Mouse (Mus musculus) layer of hippocampus, adult 18-20 months (tissue): ENCODE measurements around the gene Smg7. TPM values are rescaled to one million over a fixed set of nuclear protein-coding genes. Genes with fewer than 3 reads are reported as not detected.

ENCODE experiments used
- DNase-seq, 2 experiments: peaks; one replicate each; pipeline ENCODE4 v3.0.0; 2022; ENCODE audit warnings: low spot score in 2 of 2
- total RNA-seq, 2 experiments: library from RNA; stranded (reverse); gene quantifications; 2 replicates each; pipeline ENCODE4 v1.2.3; 2021

The Smg7 gene
- total RNA-seq, 2 experiments from 2014 or later: 95.3 to 95.8 TPM

DNA sequence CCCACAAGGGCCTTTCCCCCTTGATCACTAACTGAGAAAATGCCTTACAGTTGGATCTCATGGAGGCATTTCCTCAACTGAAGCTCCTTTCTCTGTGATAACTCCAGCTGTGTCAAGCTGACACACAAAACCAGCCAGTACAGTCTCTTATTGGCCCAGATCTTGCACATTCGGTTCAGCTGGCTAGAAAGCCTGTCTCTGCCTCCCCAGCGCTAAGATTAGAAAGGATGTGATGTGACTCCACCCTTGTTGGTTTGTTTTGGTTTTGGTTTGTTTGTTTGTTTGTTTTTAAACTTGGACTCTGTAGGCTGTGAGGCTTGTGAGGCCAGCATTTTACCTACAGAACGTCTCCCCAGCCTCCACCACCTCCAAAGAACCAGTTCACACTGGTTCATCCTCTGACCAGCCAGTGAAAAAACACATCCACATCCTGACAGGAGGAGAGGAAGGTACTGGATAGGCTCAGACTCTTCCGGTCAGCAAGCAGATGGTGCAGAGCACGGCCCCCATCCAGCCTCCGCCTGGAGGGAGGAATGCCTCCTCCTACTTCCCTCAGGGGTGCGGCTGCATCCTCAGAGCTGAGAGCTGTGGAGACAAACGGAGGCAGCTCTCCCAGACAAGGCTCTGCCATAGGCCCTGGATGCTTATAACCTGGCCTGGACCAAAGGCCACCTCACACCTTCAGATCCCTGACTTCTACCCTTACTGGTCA, 92.7 kb downstream of the Smg7 start:
- no peak for DNase-seq

DNA sequence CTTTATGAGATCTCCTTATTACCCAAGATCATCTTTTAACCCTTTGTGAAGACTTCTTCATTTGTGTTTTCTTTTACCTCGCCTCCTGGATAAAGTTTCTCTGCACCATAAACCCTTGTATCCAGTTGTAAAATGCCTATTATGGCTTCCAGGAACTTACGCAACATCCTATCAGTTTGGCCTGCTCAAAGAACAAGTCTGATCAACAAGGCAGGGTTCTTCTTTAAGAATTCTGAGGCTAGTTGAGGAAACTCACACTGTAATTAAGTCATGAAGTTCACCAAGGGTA, 94.1 kb downstream of the Smg7 start:
- no peak for DNase-seq

DNA sequence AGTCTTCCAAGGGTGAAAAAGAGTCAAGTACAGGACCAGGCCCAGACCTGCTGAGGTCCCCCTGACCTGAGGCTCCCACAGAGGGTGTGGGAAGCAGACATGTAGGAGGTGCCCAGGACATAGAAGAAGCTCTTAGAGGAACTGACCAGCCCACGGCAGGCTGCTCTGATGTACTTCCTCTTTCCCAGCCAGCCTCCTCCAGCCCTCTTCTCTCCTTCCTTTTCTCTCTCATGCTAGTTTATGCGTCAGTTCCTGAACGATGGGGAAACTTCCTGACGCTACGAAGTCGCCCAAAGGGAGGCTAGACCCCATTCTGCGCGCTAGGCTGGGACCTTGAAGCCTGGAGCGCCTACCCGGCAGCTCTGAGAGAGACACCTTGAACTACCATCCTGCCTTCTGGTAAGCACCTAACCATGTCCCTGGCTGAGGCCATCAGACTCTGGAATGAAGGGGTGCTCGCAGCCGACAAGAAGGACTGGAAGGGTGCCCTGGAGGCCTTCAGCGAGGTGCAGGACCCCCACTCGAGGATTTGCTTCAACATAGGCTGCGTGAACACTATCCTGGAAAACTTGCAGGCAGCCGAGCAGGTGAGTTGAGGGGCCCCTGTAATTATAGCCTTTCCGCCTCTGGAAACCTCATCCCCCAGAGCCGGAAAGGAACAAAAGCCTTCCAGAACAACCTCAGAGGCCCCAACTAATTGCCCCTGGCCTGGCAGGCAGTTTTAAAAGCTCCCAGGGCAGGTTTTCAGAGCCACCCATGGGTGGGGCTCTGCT, 94.6 kb downstream of the Smg7 start:
- no peak for DNase-seq

DNA sequence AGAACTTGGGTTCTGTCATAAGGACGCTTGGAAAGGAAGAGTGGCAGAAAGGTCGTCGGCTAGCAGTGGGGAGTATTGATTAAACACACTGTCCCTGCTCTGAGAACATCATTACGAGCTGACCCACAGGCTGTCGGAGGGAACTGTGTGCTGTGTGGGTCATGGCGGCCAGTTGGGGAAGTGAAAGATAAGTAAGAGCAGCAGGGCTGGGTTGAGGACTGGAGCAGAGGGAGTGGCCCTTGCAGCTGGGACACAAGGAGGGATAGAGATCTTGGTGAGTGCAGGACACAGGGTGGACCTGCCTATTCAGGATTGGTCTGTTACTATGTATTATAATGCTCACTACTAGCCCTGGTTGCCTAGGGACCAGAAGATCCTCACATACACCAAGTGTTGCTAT, 97.5 kb downstream of the Smg7 start:
- DNase-seq: no peak

DNA sequence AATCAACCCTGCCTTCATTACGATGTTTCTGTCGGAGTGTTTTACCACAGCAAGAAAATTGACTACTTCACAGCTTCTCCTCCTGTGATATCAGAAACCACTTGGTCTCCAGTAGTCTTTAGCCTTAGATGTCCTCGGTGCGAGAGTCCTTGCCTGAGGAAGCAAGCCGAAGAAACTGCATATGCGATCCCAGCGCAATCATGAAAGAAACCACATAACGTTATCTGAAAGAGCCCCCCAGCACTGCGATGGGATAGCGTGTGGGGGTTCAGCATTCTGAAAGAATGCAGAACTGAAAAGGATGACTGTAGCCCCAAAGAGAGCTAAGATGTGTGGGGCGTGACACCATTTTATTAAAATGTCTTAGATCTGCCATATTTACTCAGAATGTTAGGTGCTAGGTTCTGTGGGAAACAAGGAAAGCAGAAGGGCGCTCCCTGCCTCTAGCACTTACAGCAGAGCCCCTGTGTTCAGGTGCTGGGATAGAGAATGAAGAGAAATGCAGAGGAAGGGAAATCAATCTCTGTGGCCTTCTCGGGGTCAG, 101.7 kb downstream of the Smg7 start:
- no peak for DNase-seq

DNA sequence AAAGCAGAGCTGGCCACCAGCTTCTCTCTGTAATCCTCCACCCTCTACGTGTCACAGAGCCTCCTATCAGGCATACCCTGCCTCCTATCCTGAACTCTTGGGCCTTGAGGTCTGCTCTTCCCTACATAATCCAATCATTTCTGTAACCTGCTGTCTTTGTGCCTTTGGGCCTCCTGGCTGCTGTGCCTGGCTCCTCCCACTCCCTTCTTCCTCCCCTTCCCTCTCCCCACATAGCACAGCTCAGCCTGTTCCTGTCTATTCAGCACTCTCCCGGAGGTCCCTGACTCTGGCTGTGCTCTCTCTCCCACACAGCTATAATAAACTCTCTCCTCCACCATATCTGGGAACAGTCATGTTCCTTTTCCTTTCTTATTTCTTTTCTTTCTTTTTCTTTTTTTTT, 102.5 kb downstream of the Smg7 start, which contains the start of gene Ncf2:
TSS of gene Ncf2 (plus strand) at position 298 of the 400 bp plus-strand sequence.
- DNase-seq: no peak

DNA sequence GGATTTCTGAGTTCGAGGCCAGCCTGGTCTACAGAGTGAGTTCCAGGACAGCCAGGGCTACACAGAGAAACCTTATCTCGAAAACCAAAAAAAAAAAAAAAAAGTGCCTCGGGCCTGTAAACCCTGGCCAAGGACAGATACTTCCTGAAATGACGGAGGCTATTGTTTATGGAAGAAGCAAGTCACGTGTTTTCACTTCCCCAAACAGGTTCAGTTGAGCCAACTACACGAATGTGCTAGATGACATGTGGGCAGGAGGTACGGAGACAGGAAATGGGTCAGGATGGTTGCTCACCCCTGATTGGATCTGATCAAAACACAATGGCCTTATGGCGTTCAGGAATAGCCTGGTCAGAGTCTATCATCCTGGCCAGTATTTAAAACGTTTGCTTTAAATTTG, 104.3 kb downstream of the Smg7 start:
- no peak for DNase-seq

DNA sequence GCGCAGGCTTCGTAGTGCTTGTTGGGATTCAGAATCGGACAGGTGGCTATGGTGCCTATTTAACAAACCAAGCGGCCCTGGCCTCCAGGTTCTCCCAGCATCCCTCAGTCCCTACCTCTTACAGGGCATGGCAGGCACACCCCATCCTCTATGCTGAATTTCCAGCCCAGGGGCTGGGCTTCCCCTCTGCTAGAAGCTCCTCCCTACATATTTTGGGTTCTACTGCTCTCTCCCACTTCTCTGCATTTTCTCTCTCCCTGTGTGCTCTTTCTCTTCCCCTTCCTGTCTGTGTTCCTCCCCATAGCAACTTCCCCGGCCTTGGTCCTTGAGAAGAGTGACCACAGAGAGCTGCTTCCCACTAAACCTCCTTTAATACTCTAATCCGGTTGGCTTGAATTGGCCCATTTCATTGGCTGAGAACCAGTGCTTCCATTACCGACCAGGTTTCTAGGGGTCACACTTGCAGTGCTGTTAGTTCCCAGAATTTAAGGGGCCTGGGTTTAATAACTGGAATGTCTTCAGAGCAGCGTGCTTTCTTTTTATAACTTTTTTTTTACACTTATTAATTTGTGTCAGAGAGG, 105.7 kb downstream of the Smg7 start:
- DNase-seq: no peak

DNA sequence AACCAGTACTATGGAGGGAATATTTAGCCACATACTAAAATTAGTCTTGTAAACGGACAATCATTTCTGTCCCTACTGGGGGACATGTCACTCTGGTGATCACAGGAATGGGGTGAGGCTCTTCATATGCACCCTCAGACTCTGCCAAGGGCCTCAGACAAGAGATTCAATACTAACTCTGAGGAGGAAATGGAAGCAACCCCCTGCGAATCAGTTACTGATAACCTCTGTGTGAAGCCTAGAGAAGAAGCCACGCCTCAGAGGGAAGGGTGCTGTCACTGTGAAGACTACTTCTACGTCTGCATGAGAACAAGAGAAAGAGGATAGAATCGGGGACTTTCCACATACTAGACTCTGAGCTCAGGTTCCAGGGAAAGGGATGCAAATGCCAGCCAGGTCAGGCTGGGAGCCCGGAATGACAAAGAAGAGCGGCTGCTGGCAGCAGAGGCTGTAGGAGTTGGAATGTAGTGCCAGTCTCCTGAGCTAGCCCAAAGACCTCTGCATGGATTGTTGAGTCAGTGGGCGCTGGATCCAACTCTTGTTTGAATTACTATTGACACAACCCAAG, 106.7 kb downstream of the Smg7 start:
- DNase-seq: no peak

DNA sequence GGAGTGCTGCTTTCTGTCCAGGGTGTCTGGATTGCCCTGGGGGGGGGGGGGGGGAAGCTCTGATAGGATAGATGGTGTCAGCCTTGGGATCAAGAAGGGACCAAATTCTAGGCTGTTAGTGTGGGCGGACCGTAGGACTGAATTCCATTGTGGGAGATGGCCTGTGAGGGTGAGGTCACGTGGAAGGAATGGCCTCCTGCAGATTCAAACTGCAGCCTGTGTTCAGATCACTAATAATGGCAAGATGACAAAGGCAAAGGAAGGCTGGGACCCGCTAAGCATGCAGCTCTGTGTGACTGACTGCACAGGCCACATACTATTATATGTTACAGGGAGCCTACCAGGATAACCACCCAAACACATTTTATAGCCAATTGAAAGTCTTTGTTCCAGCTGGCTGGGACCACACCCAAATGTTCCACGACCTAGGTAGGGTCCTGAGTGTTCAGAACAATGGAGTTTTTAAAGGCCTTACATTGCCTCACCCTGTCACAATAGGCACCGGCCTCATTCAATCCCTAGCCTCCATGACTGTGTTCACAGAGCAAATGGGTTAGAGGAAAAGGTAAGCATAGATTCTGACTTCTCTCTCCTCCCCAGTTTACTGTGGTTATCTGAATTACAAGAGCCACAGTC, 108.8 kb downstream of the Smg7 start:
- DNase-seq: no peak

DNA sequence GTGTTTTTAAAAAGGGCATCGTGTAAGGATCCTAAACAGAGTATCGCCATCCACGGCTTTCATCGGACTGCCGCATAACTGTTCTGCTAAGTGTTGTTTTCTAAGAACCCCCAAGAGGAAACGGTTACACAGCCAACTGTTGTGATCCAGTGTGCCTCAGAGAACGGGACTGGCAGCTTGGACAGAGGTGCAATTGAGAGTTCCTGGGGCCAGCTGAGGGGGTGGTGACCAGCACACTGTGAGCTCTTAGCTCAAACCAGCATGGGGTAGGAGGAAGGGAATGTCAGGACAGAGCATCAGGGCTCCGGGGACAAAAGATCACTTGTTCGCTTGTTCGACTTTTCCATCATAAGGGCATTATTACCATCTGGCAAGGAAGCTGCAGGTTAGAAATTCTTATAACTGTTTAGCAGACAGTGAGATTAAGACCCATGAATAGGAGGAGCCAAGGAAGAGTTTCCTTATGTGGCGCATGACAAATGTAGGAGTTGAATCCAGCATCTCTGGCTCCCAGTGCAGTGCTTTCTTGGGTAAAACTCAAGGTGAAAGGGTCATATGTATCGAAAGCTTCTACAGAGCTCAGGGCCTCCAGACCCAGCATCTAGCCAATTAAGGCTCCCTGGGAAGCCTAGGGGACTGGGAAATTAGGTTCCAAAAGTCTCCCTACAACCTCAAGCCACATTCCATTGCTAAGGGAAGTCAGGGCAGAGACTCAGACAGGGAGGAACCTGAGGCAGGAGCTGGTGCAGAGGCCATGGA, 109.5 kb downstream of the Smg7 start:
- peak in 1 of 2 experiments; percentile 47 for DNase-seq

DNA sequence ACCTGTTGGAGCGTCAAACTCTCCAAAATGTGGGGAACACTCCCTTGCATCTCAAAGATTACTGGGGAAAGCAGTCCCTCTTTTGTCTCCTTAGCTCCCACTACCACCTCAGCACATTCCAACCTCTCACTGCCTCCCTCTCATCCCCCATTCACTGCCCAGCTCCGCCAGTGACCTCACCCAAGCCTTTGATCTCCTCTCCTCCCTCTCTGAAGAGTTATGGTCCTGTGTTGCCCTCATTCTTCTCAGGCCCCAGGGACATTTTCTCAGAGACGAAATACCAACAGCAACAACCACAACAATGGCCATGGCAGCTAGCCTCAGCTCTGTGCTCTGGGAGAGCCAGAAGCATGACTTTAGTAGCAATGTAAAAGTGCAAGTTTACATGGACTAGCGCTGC, 111.2 kb downstream of the Smg7 start:
- DNase-seq: no peak

DNA sequence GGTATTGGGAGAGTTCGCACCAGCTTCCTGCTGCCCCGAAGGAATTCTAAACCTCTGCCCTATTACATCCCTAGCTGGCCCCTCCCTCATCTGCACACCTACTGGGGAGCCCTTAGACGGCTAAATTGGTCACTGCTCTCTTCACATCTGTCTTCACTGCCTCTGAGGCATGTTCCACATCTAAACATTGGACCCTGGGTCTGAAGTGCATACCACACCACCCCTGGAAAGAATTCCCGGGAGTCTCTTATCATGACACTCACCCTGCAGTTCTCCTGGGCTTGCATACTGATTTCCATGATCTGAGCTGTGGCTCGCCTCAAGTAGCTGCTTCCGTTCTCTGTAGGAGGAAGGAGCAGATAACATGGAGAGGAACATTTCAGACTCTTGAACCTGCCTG, 111.6 kb downstream of the Smg7 start:
- no peak for DNase-seq

DNA sequence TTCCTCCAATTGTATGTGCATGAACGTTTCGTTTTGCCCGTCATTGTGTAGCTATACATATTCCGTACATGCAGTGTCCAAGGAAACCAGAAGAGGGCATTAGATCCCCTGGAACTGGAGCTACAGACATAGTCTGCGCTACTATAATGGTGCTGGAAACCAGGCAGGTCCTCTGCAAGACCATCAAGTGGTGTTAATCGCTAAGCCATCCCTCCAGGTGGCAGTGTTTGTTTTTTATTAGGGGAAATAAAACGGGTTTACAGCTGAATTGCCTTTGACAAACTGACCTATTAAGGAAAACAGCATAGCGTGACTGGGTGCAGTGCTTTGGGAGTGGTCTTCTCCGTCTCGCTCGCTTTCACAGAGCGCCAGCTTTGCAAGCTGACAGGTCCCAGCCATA, 112.2 kb downstream of the Smg7 start:
- DNase-seq: peak in 1 of 2 experiments; percentile 44

DNA sequence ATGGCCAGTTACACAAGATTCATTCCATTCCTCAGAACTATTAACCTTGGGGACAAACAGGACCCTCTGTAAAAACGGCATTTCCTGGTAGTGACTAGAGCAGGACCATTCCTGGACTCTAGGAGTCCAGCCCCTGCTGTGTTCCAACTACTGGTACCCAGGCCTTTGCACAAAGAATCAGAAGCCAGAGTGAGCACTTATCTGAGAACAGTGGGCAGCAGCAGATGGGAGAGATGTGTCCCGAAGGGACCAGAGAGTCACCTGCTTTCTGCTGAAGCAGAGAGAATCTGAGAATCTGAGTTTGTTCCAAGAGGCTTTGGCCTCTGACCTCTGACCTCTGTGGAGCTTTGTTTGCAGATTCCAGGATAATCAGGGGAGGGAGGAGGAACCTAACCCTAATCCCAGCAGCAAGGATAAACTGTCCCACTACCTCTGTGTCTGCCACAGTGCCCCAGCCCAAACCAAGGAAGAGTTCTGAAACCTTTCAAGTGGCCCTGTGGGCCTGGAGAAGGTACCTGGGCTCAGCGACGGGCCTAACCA, 114.3 kb downstream of the Smg7 start:
- DNase-seq: no peak

Other genes with a start within 250 kb of the Smg7 start
- gene Apobec4, start 152.1 kb downstream of the Smg7 start, total RNA-seq: not detected
- 100 to 1,000 TPM; 114 to 119 TPM for gene Rgl1, start 136.3 kb downstream of the Smg7 start, total RNA-seq
- gene Arpc5, start 136.1 kb downstream of the Smg7 start, total RNA-seq: 100 to 1,000 TPM; 177 to 198 TPM
- gene Ncf2, start 102.5 kb downstream of the Smg7 start, total RNA-seq: 1 to 10 TPM; 2.7 to 3.4 TPM
- gene Nmnat2, start 52.3 kb upstream of the Smg7 start, total RNA-seq: 100 to 1,000 TPM; 136 to 152 TPM